Mouse (Mus musculus): ENCODE data around the gene Srcin1.

Srcin1 gene

GRCm38 (mm10) chr11:97502383-97502782, 73.6 kb downstream of the Srcin1 start:
- no peak for DNase-seq (ENCODE audit: low spot score)

- no peak for DNase-seq (ENCODE audit: low spot score)
Observed at GRCm38 (mm10) chr11:97500720-97501448, 75.1 kb downstream of the Srcin1 start.

- no peak for DNase-seq (ENCODE audit: low spot score)
Observed at GRCm38 (mm10) chr11:97499865-97500719, 75.9 kb downstream of the Srcin1 start, which contains the start of gene 4933428G20Rik. Gene 4933428G20Rik (minus strand): TSS chr11:97500340.

GRCm38 (mm10) chr11:97497543-97497942, 78.4 kb downstream of the Srcin1 start:
- no peak for DNase-seq (ENCODE audit: low spot score)

GRCm38 (mm10) chr11:97492836-97493235, 83.2 kb downstream of the Srcin1 start:
- no peak for DNase-seq (ENCODE audit: low spot score)

- no peak for DNase-seq (ENCODE audit: low spot score)
Observed at GRCm38 (mm10) chr11:97491640-97492039, 84.3 kb downstream of the Srcin1 start.

- DNase-seq (ENCODE audit: low spot score): peak; percentile 73
Observed at GRCm38 (mm10) chr11:97489589-97490324, 86.2 kb downstream of the Srcin1 start.

GRCm38 (mm10) chr11:97487656-97488055, 88.3 kb downstream of the Srcin1 start:
- DNase-seq (ENCODE audit: low spot score): no peak

GRCm38 (mm10) chr11:97485661-97486060, 90.3 kb downstream of the Srcin1 start:
- peak; percentile 63 for DNase-seq (ENCODE audit: low spot score)

- no peak for DNase-seq (ENCODE audit: low spot score)
Observed at GRCm38 (mm10) chr11:97479824-97480223, 96.2 kb downstream of the Srcin1 start.

- DNase-seq (ENCODE audit: low spot score): no peak
Observed at GRCm38 (mm10) chr11:97479085-97479484, 96.9 kb downstream of the Srcin1 start.

GRCm38 (mm10) chr11:97478345-97478744, 97.6 kb downstream of the Srcin1 start:
- no peak for DNase-seq (ENCODE audit: low spot score)

- no peak for DNase-seq (ENCODE audit: low spot score)
Observed at GRCm38 (mm10) chr11:97477431-97477830, 98.6 kb downstream of the Srcin1 start.

GRCm38 (mm10) chr11:97476334-97477095, 99.5 kb downstream of the Srcin1 start:
- DNase-seq (ENCODE audit: low spot score): no peak

GRCm38 (mm10) chr11:97471276-97471675, 104.7 kb downstream of the Srcin1 start:
- no peak for DNase-seq (ENCODE audit: low spot score)

GRCm38 (mm10) chr11:97469828-97470227, 106.2 kb downstream of the Srcin1 start:
- no peak for DNase-seq (ENCODE audit: low spot score)

GRCm38 (mm10) chr11:97468639-97469287, 107.2 kb downstream of the Srcin1 start:
- peak; percentile 60 for DNase-seq (ENCODE audit: low spot score)

GRCm38 (mm10) chr11:97466444-97467160, 109.4 kb downstream of the Srcin1 start:
- DNase-seq (ENCODE audit: low spot score): no peak

- DNase-seq (ENCODE audit: low spot score): no peak
Observed at GRCm38 (mm10) chr11:97465957-97466356, 110.0 kb downstream of the Srcin1 start.

- DNase-seq (ENCODE audit: low spot score): no peak
Observed at GRCm38 (mm10) chr11:97463991-97464390, 112.0 kb downstream of the Srcin1 start.
